Mouse (Mus musculus) megakaryocyte-erythroid progenitor cell, adult 5-6 weeks (primary cell): ENCODE measurements around the gene Ppp2r3c. TPM values are rescaled to one million over a fixed set of nuclear protein-coding genes. Genes with fewer than 3 reads are reported as not detected.
A peak's percentile ranks its signal among the peaks of the same experiment; 100 is the strongest.
"Not testable (repeated sequence)": the region's sequence is repeated elsewhere in the genome, so short reads cannot be mapped to it uniquely, and the experiment has no call there.

Experiments
- ATAC-seq: replicated peaks from 2 replicates; pipeline ENCODE4 v1.8.0; 2016; ENCODE audit warnings: mild to moderate bottlenecking, inconsistent platforms; ENCODE audit not compliant: severe bottlenecking, poor library complexity, low FRiP score, low TSS enrichment
- total RNA-seq, 2 experiments: library from RNA; stranded (forward) in 1 of 2; stranded (reverse) in 1 of 2; fragments of 200-1000, 215-1000 nt in 1 of 2; fragments of >200 nt in 1 of 2; fragmentation: Nextera tagmentation in 1 of 2; gene quantifications; 2 replicates each; pipeline ENCODE4 v1.2.3; 2014 to 2017

Ppp2r3c gene
- total RNA-seq, 2 experiments from 2014 or later, result 24.5 to 36.6 TPM

DNA sequence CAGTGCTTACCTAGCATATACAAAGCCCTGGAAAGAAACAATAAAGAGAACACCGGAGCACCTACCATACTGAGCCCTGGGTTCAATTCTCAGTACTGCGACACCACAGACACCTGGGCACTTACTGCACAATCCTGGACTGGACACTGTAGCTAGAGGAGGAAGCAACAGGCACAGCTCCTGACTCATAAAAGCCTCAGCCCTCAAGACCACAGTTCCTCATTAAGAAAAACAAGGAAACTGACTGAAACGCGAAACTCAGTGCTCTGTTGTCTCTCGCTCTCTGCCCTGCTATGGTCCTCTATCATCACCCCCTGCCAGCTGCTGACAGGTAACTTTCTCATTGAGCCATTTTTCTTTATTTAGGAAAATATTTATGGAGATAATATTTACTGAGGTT is 3.5 kb downstream of the Ppp2r3c start, which contains the start of gene 1110008L16Rik:
1110008L16Rik (plus strand) TSS at position 242 of the 400 bp plus-strand sequence.
- ATAC-seq, result no peak

DNA sequence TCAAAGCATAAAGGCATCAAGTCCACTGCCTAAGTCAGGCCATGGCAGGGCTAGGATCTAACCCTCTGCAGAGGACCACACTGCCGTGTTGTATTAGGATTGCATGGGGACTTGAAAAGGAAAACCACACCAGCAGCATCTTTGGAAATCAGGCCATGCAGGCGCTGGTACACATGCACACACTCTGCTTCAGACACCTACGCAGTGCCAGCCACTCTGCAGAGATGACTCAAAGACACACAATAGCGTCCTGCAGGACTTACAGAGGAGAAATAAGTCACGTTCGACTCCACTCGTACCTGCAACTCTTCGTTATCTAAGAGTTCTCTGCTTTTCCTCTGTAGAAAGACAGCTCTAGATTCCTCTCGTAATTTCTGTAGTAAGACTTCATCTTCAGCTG is 4.7 kb downstream of the Ppp2r3c start:
- no peak for ATAC-seq

DNA sequence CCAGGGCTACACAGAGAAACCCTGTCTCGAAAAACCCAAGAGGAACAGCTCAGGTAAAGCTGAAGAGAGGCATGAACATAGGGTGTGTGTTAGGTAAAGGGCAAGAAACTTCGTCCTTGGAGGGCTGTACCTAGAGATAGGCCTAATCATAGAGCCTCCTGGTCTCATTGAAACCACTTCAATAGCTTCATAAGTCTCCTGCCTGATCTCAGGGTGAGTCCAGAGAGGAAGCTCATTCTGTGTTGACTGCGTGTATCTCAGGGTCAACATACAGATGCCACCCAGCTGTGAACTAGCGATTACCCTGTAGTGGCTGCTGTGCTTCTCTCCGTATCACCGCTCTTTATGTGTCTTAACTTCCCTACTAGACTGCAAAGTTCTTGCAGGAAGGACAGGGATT is 25.2 kb downstream of the Ppp2r3c start:
- 0 out of 2 replicates have a peak, but pooled peaks have one; percentile 21 for ATAC-seq

DNA sequence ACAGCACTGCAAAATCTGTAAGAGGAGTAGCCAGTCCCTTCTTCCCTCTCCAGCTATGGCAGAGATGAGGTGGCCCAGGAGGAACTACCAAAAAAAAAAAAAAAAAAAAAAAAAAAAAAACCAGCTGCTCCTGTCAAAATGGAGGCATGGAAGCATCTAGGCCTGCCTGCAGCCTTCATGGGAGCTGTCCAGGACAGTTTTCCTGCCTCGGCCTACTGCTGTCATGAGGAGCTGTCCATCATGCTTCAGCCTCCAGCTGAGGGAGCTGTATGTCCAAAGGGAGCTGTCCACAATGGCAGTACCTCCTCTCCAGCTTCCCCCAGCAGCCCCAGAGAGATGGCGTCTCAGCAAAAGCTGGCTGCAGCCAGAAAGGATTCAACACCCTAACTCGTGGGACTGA is 30.6 kb downstream of the Ppp2r3c start:
- ATAC-seq, result no peak

DNA sequence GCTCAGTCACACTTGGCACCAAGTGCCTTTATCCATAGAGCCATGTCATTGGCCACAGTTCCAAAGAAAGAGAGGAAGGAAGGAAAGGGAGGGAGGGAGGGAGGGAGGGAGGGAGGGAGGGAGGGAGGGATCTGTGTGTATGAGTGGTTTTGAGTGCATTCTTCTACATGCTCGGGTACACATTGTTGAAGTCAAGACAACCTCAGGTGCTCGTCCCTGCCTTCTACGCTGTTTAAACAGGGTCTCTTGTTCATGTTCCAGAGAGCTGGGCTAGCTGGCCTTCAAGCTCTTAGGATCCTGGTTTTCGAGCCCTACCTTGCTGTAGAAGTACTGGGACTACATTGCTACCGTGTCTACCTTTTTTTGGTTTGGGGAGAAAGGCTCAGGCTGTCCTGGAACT is 39.4 kb downstream of the Ppp2r3c start:
- not testable (repeated sequence) for ATAC-seq

GRCm38 (mm10) chr12:55261950-55262349 is 40.8 kb downstream of the Ppp2r3c start:
- peak; percentile 93 for ATAC-seq

DNA sequence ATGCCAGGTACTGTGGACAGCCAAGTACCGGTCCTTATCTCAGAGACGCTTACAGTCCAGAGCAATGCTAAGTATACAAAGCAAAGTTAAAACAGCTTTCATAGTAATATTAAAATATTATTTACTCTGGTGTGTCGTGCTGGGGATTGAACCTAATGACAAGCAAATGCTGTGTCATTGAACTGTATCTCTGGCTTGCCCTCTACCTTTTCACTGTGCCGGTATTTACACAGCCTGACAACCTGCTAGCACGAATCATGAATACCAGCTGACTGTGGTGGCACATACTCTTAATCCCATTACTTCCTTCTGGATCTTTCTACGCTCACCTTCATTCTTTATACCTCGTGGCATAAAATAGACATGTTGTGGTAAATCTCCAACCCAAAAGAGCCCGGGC is 60.6 kb downstream of the Ppp2r3c start:
- not testable (repeated sequence) for ATAC-seq

DNA sequence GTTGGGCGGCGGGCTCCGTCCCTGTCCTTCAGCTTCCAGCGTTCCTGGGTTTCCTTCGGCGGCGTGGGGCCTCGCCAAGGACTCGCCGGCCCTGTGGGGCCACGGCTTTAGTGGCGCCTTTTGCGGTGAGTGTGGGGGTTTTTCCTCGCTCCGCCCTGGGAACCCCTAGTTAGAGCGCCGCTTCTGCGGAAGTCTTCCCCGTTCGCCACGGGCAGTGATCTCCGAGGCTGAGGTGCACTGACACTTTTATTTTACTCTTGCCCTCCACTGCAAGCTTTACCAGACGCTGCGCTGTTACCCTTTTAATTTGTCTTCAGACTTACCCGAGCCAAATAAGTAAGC is 72.3 kb downstream of the Ppp2r3c start:
- ATAC-seq, result peak; percentile 38; the same call in 1 of the 2 replicates

GRCm38 (mm10) chr12:55229626-55230519 is 72.9 kb downstream of the Ppp2r3c start, which contains the start of gene Srp54c:
TSS of gene Srp54c (plus strand) at chr12:55230168.
- peak; percentile 97 for ATAC-seq

Other genes with a start within 250 kb of the Ppp2r3c start
- gene 2700097O09Rik, start 222.9 kb downstream of the Ppp2r3c start, total RNA-seq (2014; fragmentation: Nextera tagmentation), result 32.7 and 33.2 TPM in 2 replicates
- gene 2700097O09Rik, start 222.9 kb downstream of the Ppp2r3c start, total RNA-seq (2017), result 19.6 and 20.7 TPM in 2 replicates
- 72.6 and 88.9 TPM in 2 replicates for gene Srp54a, start 222.7 kb downstream of the Ppp2r3c start, total RNA-seq (2014; fragmentation: Nextera tagmentation)
- gene Srp54a, start 222.7 kb downstream of the Ppp2r3c start, total RNA-seq (2017), result 194 and 251 TPM in 2 replicates
- gene Fam177a, start 178.5 kb downstream of the Ppp2r3c start, total RNA-seq (2014; fragmentation: Nextera tagmentation), result 5.8 TPM in 1 of 2 replicates, not detected in the other
- 13.9 and 19.9 TPM in 2 replicates for gene Fam177a, start 178.5 kb downstream of the Ppp2r3c start, total RNA-seq (2017)
- 18.3 and 26.0 TPM in 2 replicates for gene Srp54b, start 147.9 kb downstream of the Ppp2r3c start, total RNA-seq (2014; fragmentation: Nextera tagmentation)
- gene Srp54b, start 147.9 kb downstream of the Ppp2r3c start, total RNA-seq (2017), result 51.0 and 107 TPM in 2 replicates
- 9.7 and 11.2 TPM in 2 replicates for gene 1700047I17Rik2, start 103.4 kb downstream of the Ppp2r3c start, total RNA-seq (2014; fragmentation: Nextera tagmentation)
- gene 1700047I17Rik2, start 103.4 kb downstream of the Ppp2r3c start, total RNA-seq (2017), result 4.9 TPM in 1 of 2 replicates, not detected in the other
- 19.0 and 33.7 TPM in 2 replicates for gene Srp54c, start 72.8 kb downstream of the Ppp2r3c start, total RNA-seq (2014; fragmentation: Nextera tagmentation)
- 109 and 117 TPM in 2 replicates for gene Srp54c, start 72.8 kb downstream of the Ppp2r3c start, total RNA-seq (2017)
- 31.6 and 45.5 TPM in 2 replicates for gene 1110008L16Rik, start 3.4 kb downstream of the Ppp2r3c start, total RNA-seq (2014; fragmentation: Nextera tagmentation)
- 40.3 and 47.5 TPM in 2 replicates for gene 1110008L16Rik, start 3.4 kb downstream of the Ppp2r3c start, total RNA-seq (2017)
- 335 and 357 TPM in 2 replicates for gene Psma6, start 81.2 kb upstream of the Ppp2r3c start, total RNA-seq (2014; fragmentation: Nextera tagmentation)
- 358 and 418 TPM in 2 replicates for gene Psma6, start 81.2 kb upstream of the Ppp2r3c start, total RNA-seq (2017)
- gene Nfkbia, start 189.6 kb upstream of the Ppp2r3c start, total RNA-seq (2014; fragmentation: Nextera tagmentation), result 13.8 and 29.4 TPM in 2 replicates
- 71.6 and 81.5 TPM in 2 replicates for gene Nfkbia, start 189.6 kb upstream of the Ppp2r3c start, total RNA-seq (2017)